Comparison of ENCODE assay signal across 41 mouse cellular contexts in the genomic region with DNA sequence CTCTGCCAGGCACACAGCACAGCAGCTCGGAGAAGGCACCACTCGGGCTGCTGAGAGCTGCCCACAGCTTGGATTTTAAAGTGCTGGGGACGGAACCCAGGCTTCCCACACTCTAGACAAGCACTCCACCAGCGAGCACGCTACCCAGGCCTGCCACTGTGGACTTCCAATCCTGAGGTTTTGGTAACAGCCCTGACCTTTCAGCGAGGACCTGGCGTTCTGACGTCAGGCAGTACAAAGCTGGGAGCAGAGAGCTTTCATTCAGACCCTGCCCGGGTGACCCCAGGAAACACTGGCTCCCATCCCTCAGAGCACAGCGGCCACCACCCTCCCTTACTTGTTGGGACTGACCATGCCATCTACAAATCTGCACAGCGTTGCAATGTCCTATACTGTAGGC. TPM values are rescaled to one million over a fixed set of nuclear protein-coding genes. Genes with fewer than 3 reads are reported as not detected.
"Had no signal": no experiment of that assay in that cellular context is flagged by ENCODE, and none has a peak within 500 bp of the region (broad histone marks: within the 10 kb centered on the region; RNA-seq: fewer than 3 reads in every experiment).

No protein-coding gene starts in this region.

RNA-seq across cellular contexts. Expression of a gene that starts 16.0 kb away (rescaled TPM):
- total RNA-seq: hematopoietic stem cell, adult 5-6 weeks; hindbrain, postnatal 0 days; layer of hippocampus, adult 18-20 months; layer of hippocampus, adult 2 months; layer of hippocampus, adult 8-10 months; layer of hippocampus, postnatal 10 days; layer of hippocampus, postnatal 14 days; layer of hippocampus, postnatal 25 days; layer of hippocampus, postnatal 36 days; left cerebral cortex, adult 18-20 months; left cerebral cortex, adult 2 months had no signal
- polyA plus RNA-seq: heart, embryonic 11.5 days; heart, embryonic 12.5 days; heart, embryonic 13.5 days; heart, embryonic 14.5 days; heart, embryonic 15.5 days; hindbrain, embryonic 10.5 days; hindbrain, embryonic 11.5 days; hindbrain, embryonic 12.5 days; hindbrain, embryonic 13.5 days; hindbrain, embryonic 14.5 days; hindbrain, embryonic 15.5 days; hindbrain, embryonic 16.5 days; hindbrain, postnatal 0 days; inflammation-experienced regulatory T-cells, adult 6 months; intestine, embryonic 14.5 days; intestine, embryonic 15.5 days; intestine, embryonic 16.5 days; kidney, postnatal 0 days had no signal

RNA-seq across cellular contexts. Expression of a gene that starts 20.0 kb away (rescaled TPM):
- total RNA-seq: heart, postnatal 10 days; heart, postnatal 14 days; heart, postnatal 25 days; heart, postnatal 36 days; heart, postnatal 4 days; hematopoietic stem cell, adult 5-6 weeks; hindbrain, postnatal 0 days; layer of hippocampus, adult 18-20 months; layer of hippocampus, adult 2 months; layer of hippocampus, adult 8-10 months; layer of hippocampus, postnatal 10 days; layer of hippocampus, postnatal 14 days; layer of hippocampus, postnatal 25 days; layer of hippocampus, postnatal 36 days; left cerebral cortex, adult 18-20 months; left cerebral cortex, adult 2 months had no signal
- polyA plus RNA-seq: heart, embryonic 11.5 days; heart, embryonic 12.5 days; heart, embryonic 13.5 days; heart, embryonic 14.5 days; heart, embryonic 15.5 days; heart, embryonic 16.5 days; heart, postnatal 0 days; hindbrain, embryonic 10.5 days; hindbrain, embryonic 11.5 days; hindbrain, embryonic 12.5 days; hindbrain, embryonic 13.5 days; hindbrain, embryonic 14.5 days; hindbrain, embryonic 15.5 days; hindbrain, embryonic 16.5 days; hindbrain, postnatal 0 days; inflammation-experienced regulatory T-cells, adult 6 months; intestine, embryonic 14.5 days; intestine, embryonic 15.5 days; intestine, embryonic 16.5 days; intestine, postnatal 0 days; kidney, adult 2 months; kidney, embryonic 14.5 days; kidney, embryonic 15.5 days; kidney, embryonic 16.5 days; kidney, postnatal 0 days; large intestine, adult 2 months had no signal

RNA-seq across cellular contexts. Expression of a gene that starts 30.5 kb away (rescaled TPM):
- total RNA-seq: hematopoietic stem cell, adult 5-6 weeks had no signal
- polyA plus RNA-seq: hindbrain, embryonic 10.5 days; hindbrain, embryonic 12.5 days; inflammation-experienced regulatory T-cells, adult 6 months had no signal
